1 mouse cellular context compared by ENCODE assay signal in the genomic region with DNA sequence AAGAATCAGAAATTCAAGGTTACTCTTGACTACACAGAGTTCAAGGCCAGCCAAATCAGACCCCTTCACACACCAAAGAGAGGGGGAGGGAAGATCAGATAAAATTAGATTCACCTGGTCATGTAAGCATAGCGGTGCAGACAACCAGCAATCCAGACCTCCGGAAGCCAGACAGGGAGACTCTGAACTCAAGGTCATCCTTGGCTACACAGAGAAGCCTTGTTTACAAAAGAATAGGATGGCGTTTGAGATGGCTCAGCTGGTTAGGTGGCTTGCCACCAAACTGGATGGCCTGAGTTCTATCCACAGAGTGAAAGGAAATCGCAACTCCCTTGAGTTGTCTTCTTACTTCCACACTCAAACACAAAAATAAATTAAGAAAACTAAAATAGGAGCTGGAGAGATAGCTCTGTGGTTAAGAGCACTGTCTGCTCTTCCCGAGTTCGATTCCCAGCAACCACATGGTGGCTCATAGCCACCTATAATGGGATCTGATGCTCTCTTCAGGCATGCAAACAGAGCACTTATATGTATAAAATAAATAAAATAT.
TF ChIP-seq lines count a peak whose summit lies in the region.

No protein-coding gene starts in this region.

TF ChIP-seq in CH12.LX, 34 proteins besides CTCF, POLR2A, EP300 and RAD21:
- TF ChIP-seq ZKSCAN1 (IDR thresholded peaks at IDR 0.05; ENCODE audit: borderline replicate concordance, low read depth, low read length) (no peak), TBP (conservative IDR thresholded peaks at IDR 0.05; ENCODE audit: low read depth, low read length) (no peak), MAX (IDR thresholded peaks at IDR 0.05; ENCODE audit: low read length) (no peak), NRF1 (IDR thresholded peaks at IDR 0.05; ENCODE audit: low read depth, low read length) (no peak), USF1 (IDR thresholded peaks at IDR 0.05; ENCODE audit: low read depth, low read length) (no peak), CHD1 (IDR thresholded peaks at IDR 0.05; ENCODE audit: low read depth, low read length) (no peak), USF2 (conservative IDR thresholded peaks at IDR 0.05; ENCODE audit: low read depth, low read length) (no peak), TCF12 (IDR thresholded peaks at IDR 0.05; ENCODE audit: low read depth, low read length) (no peak), ZNF384 (IDR thresholded peaks at IDR 0.05; ENCODE audit: low read depth, low read length) (no peak), ZC3H11A (IDR thresholded peaks at IDR 0.05; ENCODE audit: low read depth, low read length) (no peak), MXI1 (IDR thresholded peaks at IDR 0.05; ENCODE audit: low read depth, low read length) (no peak), MAZ (IDR thresholded peaks at IDR 0.05; ENCODE audit: low read depth, low read length) (no peak), GABPA (IDR thresholded peaks at IDR 0.05; ENCODE audit: insufficient replicate concordance, low read depth, low read length) (no peak), IRF4 (IDR thresholded peaks at IDR 0.05; ENCODE audit: low read depth, low read length) (no peak), SMC3 (IDR thresholded peaks at IDR 0.05; ENCODE audit: low read depth, low read length) (no peak), POLR2AphosphoS2 (IDR thresholded peaks at IDR 0.05; ENCODE audit: low read depth, low read length) (no peak), NELFE (IDR thresholded peaks at IDR 0.05; ENCODE audit: low read depth, low read length) (no peak)
